Mouse (Mus musculus): ENCODE measurements around the gene Gm17364.
"Not testable (repeated sequence)": the region's sequence is repeated elsewhere in the genome, so short reads cannot be mapped to it uniquely, and the experiment has no call there.

Gene Gm17364

DNA sequence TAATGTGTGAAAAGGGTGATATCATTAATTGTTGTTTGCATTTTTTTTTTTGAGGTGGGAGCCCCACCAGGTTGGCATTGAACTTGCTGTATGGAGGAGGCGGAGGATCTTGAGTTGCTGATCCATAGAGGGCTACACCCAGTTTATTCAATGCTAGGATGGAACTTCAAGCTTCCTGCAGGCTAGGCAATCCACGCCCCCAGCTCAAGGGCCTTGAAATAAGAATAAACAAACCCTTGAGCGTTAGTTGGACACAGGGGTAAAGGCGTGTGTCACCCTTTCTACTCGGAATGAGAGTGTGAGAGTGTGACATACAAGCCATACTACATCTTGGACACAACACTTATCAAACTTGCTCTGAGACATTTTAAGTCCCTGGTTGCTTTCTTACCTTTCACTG lies 22.1 kb downstream of the Gm17364 start:
- no peak for DNase-seq (ENCODE audit: extremely low spot score, low spot score)

DNA sequence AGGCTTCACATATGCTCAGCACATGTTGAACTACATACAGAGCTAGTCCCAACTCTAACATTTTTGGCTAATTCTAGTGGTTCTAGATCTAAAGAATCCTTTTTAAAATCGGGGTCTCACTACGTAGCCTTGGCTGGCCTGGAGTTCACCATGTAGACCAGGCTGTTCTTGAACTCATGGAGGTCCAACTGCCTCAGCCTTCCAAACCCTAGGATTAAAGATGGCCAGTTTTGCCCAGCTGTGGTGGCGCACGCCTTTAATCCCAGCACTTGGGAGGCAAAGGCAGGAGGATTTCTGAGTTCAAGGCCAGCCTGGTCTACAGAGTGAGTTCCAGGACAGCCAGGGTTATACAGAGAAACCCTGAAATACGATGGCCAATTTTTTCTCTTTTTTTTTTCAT lies 22.5 kb downstream of the Gm17364 start:
- DNase-seq (ENCODE audit: extremely low spot score, low spot score) = not testable (repeated sequence)

DNA sequence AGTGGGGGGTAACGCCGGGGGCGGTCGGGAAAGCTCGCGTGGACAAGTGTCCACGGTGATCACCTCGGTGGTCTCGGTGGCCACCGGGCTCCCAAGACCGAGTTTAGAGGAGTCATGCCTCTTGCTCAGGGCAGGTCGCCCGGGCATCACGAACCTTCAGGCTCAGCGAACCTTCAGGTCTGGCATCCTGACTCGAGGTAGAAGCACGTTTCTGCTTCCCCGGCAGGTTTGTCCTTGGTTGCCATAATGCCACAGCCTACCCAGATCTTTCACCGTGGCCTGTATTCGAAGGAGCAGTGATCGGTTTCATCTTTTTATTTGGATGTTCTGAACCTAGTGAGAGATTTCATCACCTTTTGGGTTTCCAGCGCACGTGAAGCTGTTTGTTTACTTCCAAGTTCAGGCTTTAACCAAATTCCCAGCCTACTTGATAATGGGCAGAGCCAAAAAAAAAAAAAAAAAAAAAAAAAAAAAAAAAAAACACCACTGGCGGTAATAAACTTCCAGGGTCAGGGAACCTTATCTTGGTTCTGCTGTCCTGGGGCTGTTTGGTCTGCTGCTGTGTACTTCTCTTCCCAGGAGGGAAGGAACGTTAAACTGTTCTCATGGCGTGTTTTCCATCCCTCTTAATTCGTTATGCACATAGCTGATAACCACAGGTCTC lies 23.3 kb downstream of the Gm17364 start:
- no peak for DNase-seq (ENCODE audit: extremely low spot score, low spot score)

DNA sequence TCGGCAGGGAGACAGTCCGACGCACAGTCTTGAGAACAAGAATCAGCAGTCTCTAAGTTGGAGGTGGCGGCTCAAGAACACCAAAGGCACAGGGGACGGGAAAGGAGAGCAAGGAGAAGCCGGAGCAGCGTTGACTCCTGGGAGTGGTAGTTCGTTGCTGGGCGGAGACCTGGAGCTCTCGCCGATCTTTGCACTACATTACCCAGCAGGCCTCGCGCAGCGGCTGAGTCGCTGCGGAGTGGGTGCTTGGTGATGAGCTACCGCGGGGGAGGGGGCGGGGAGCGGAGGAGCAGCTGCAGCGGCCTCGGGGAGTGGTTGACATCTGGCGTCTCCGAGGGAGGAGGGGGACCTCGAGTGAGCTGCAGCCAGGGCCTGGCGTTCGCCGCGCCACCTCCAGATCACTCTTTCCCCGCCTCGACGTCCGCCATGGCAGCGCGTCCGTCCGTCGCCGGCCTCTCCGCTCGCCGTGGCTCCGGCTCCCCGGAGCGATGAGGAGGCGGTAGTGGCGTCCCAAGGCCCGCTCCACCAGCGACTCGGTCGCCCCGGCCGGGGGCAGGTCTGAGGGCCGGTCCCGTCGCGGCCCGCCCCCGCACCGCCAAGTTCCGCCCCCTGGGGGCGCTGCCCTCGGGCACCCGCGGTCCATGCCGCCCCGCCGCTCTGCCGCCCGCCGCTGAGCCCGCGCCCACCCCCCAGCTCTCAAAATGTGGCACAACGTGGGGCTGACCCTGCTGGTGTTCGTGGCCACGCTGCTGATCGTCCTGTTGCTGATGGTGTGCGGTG lies 24.0 kb downstream of the Gm17364 start, which contains the start of gene Smim13:
Gene Smim13, plus strand, starts transcription at position 307 of the 780 bp plus-strand sequence.
- peak; percentile 97 for DNase-seq (ENCODE audit: extremely low spot score, low spot score)

DNA sequence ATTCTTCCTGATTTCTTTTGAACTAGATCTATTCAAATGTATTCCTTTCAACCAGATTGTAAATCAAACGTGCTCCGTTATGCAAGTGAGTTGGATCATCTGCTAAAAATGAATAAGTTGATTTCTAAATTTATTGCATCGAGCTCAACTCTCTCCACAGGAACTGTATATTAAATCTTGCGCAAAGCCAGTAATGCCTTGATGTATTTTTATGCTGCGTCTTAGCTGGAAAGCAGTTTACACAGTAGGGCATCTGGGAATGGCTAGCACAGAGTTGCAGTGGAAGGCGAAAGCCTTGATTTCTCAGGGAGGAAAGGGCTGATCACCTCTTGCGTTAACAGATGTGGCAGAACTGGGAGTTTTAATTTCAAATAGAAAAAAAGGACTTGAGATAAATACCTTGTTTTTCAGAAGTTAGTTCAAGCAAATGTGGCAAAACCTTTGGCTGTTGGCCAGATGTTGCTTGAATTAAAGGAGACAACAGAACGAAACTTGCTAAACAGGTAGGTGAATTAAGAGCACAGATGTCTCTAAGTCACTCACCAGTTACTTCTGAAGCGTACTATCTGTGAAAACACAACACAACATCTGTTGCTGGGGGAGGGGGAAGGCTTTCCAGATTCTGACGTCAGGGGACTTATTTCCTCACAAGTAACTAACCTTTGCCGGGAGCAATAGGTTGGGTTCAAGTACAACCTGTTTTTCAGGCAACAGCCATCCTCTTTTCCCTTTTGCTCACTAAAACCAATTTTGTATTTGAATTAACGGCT lies 24.8 kb downstream of the Gm17364 start:
- no peak for DNase-seq (ENCODE audit: extremely low spot score, low spot score)

DNA sequence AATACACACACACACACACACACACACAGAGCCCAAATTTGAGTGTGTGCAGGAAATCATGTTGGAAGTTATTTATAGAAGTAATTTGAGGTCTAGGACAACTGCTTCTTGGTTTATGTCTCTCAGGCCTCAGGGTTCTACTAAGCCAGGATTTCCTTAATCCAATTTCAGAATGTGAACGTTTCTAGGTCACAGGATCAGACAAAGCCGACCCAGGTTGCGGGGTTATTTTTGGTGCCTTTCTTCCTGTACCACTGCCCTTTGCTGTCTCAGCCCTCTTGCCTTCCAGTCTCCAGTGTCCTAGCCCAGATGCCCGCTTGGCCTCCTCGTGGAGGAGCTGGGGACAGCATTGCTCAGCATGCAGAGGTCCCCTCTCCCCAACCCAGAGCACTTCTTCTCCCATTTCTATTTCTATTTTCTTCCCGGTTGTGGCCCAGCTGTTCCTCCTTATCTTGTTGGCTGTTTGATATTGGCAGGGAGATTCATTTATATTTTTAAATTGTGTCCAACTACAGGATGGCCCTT lies 29.4 kb downstream of the Gm17364 start:
- no peak for DNase-seq (ENCODE audit: extremely low spot score, low spot score)

DNA sequence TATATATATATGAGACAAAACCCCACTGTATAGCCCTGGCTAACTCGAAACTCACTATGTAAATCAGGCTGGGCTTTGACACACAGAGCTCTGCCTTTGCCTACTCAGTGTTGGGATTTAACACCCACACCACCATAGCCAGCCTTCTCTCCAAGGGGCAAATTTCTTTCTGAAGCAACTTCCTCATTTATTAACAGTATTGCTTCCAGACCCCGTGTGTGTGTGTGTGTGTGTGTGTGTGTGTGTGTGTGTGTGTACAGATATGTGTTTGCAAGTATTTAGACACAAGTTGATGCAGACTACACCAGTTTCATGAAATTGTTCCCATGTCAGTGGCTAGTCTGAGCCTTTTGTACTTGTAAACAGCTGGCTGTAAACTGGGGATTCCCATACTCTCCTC lies 32.2 kb downstream of the Gm17364 start:
- no peak for DNase-seq (ENCODE audit: extremely low spot score, low spot score)

DNA sequence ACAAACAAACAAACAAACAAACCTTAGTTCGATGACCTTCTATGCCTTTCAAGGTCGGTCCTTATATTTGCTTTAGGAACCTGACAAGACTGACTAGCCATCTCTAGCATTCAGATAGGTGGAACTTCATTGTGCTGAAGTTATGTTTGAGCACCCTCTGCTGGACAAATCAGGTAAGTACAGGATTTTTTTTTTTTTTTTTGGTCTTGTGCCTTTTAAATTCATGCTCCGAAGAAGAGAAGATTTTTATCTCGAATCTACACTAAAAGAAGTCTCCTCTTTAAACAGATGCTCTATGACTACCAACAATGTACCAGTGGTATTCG lies 35.0 kb downstream of the Gm17364 start:
- DNase-seq (ENCODE audit: extremely low spot score, low spot score) = no peak

DNA sequence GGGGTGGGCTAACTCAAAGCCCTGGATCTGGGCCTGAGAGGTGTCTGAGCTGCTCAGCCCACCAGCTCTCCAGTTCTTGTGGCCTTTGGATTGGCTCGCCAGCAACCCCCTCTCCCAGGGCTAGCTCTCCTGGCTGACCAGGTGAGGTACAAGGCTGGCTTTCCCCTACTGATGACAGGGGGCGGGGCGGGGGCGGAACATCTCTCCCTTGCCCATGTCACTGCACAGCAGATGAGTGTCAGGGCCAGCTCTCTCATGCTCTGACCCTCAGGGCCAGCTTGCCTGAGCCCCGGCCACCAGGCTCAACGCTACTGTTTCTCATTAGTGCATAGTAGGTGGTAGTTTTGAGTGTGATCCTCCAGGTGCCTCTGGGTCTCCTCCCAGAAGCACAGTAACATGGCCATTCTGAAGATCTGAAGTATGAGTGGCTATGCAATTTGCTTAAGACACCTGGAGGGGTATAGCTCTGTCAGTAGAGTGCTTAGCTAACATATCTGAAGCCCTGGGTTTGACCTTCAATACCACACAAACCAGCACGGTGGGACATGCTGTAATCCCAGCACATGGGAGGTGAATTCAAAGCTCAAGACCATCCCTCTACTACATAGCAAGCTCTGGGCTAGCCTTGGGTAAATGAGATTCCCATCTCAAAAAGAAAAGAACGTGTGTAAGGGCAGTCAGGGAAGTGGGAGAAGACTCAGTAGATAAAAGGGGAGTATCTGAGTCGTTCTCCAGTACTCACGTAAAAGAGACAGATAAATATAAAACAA lies 35.6 kb downstream of the Gm17364 start:
- no peak for DNase-seq (ENCODE audit: extremely low spot score, low spot score)

DNA sequence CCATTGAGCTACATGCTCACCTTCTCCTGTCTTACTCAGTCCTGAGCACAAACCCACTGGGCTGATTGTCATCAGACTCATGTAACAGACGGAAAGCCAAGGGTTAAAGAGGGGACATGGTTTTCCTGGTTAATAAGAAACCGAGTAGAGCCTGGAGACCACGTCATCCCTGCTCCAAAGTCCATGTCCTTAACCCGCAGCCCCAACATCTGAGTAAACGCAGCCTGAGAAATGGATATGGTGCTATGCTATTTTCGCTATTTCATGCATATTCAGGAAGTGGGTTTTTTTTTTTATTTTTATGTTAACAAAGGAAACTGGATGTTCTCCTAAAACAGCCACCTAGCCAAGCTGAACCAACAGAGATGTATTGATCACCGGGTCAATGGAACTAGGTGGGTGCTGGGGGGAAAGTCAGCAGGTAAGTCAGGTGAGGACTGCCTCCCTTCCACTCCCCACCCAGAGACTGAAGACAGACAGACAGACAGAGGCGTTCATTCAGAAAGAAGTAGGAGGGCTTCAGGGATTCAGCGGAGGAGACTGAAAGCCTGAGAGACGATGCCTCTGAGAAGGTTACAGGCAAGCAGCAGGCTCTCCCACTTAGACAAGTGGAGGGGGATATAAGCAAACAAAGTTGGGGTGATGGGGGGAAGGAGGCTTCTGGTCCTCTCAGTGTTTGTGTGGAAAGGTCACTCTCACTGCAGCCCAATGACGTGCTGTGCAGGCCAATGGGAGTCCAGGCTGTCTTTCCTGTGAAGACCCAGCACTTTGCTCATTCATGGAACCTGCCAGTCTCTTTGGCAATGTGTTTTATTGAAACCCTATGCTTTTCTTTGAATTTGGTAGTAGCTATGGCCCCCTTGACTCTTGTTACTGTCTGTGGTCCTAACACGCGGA lies 37.7 kb downstream of the Gm17364 start:
- DNase-seq (ENCODE audit: extremely low spot score, low spot score) = no peak

DNA sequence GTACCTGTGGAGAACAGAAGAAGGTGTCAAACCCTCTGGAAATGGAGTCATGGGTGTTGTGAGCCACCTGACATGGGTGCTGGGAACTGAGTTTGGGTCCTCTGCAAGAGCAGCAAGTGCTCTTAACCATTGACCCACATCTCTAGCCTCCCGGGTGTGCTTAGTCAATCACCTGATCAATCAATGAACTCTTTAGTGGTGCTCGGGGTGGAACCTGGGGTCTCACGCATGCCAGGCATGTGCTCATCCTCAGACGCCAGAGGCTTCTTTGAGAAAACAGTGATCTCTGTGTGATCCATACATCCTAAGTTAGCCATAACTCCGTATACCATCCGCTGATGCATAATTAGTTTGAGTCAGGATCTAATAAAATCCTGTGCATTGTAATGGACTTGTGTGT lies 38.6 kb downstream of the Gm17364 start:
- no peak for DNase-seq (ENCODE audit: extremely low spot score, low spot score)

DNA sequence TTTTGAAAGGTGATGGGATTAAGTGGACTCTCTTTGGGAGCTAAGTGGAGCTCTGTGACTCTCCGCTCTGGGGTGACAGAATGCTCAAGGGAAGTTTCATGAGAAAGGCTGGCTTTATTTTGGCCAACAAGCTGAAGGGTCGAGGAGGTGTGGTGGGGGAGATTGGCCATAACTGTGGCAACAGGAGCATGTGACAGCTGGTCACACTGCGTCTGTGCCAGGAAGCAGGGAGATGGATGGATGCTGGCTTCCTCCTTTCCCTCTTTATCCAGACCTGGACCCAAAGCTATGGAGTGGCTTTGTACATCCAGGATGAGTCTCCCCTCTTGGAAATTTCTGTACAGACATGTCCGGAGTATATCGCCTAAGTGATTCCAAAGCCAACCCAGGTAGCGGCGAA lies 40.5 kb downstream of the Gm17364 start:
- no peak for DNase-seq (ENCODE audit: extremely low spot score, low spot score)

DNA sequence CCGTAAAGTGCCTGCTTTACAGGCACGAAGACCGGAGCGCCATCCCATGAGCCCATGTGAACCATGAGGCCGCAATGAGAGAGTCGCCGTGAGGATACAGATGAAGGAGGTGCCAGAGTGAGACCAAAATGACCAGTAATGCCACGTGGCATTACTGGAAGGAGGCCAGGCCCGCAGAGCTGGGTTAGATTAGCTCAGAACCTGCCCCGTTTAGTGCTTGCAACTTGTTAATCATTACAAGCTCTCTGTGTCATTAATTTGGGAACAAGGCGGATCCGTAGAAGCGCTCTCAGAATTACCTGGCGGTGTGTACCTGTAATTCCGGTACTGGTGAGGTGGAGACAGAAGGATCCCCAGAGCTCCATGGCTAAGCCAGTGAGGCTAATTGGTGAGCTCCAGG lies 41.6 kb downstream of the Gm17364 start:
- DNase-seq (ENCODE audit: extremely low spot score, low spot score) = no peak

DNA sequence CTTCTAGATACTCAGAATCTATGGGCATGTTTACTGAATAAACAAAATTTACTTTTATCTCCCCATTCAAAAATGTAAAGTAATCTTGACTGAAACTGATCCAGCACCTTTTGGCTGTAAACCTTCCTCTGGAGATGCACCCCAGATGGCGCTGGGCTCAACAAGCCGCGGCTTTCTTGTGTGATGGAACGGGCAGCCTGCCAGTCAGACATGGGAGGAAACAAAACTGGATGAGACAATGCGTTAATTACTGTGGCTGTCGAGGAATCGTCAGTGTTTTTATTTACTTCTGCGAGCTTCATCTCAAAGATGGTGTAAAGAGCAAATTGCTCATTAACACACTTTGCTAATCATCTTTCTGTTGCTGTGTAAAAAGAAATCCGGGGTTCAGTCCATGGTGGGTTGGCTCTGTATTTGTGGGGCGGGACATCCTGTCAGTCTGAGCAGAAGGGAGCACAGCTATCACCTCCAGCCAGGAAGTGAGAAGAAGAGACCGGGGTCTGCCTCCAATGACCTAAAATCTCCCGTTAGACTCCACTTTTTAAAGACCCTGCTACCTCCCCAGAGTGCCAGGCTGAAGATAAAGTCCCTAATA lies 42.3 kb downstream of the Gm17364 start:
- no peak for DNase-seq (ENCODE audit: extremely low spot score, low spot score)

DNA sequence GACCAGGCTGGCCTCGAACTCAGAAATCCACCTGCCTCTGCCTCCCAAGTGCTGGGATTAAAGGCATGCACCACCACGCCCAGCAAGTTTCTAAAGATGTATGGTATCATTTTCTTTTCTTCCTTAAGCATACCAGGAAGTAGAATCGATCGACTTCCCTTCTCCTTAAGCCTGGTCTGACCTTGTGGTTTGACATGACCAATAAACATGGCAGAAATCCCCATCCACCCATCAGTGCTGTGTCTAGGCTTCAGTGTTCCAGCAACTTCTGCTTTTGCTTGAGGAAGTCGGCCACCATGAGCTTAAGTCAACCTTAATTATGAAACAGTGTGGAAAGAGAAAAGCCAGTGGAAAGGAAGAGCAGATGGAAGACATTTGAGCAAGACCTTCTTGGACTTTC lies 43.5 kb downstream of the Gm17364 start:
- no peak for DNase-seq (ENCODE audit: extremely low spot score, low spot score)

DNA sequence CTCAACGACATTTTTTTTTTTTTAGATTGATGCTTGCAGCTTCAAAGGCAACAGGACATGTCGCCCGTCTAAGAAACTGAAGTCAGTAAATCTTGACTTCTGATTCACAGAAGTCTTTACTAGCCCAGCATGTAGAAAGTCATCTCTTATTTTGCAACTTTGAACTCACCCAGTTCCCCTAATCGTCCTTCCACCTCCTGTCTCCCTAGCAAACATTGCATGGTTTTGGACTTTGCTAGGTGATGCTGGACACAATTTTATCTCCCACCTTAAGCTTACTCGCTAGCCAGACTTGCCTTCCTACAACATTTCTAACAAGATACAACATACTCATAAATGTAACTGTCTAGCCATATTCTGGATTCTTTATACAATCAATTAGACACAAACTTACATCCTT lies 45.7 kb downstream of the Gm17364 start:
- DNase-seq (ENCODE audit: extremely low spot score, low spot score) = no peak

DNA sequence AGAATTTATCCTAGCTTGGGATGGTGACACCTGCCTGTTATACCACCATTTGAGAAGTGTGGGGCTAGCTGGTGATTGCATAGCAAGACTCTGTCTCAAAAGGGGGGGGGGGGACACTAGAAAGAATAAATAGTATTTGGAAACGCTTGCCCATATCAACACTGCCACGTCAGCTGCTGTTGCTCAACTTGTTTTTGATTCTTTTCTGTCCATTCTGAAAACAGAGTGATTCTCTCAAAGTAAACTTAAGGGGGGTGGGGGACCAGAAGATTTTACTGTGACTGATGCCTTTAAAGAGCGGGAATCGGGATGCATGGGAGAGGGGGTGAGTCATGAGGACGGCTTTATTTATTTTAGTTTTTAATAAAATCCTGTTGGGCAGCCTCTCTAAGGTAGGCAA lies 47.3 kb downstream of the Gm17364 start:
- no peak for DNase-seq (ENCODE audit: extremely low spot score, low spot score)
